Mouse (Mus musculus) myocyte (in vitro differentiated cells): ENCODE data around the gene Zscan12. TPM values are rescaled to one million over a fixed set of nuclear protein-coding genes. Genes with fewer than 3 reads are reported as not detected.

Source experiments
- H3K27me3 ChIP-seq: one replicate; pipeline ENCODE4 v1.6.1; 2011; ENCODE audit not compliant: control insufficient read depth, insufficient read depth, insufficient read length
- H3K36me3 ChIP-seq: one replicate; pipeline ENCODE4 v1.6.1; 2011; ENCODE audit not compliant: control insufficient read depth, insufficient read depth
- H3K4me2 ChIP-seq: one replicate; pipeline ENCODE4 v1.6.1; 2011; ENCODE audit warnings: low read depth, control low read depth
- H3K4me3 ChIP-seq: one replicate; pipeline ENCODE4 v1.5.1; 2011; ENCODE audit warnings: mild to moderate bottlenecking, control low read depth, moderate library complexity
- H3K79me2 ChIP-seq: one replicate; pipeline ENCODE4 v1.6.1; 2011; ENCODE audit not compliant: control insufficient read depth, insufficient read depth
- H3ac ChIP-seq: one replicate; pipeline ENCODE4 v1.6.1; 2011; ENCODE audit not compliant: control insufficient read depth, insufficient read length
- CEBPB ChIP-seq: IDR thresholded peaks from 2 replicates; pipeline ENCODE4 v1.6.1; 2011; ENCODE audit warnings: mild to moderate bottlenecking, moderate library complexity; ENCODE audit not compliant: poor library complexity, insufficient read depth, severe bottlenecking
- E2F4 ChIP-seq: IDR thresholded peaks from one replicate; pipeline ENCODE4 v1.6.1; 2011; ENCODE audit warnings: mild to moderate bottlenecking, control low read depth, moderate library complexity; ENCODE audit not compliant: insufficient read depth
- MAX ChIP-seq: IDR thresholded peaks from one replicate; pipeline ENCODE4 v1.6.1; 2011; ENCODE audit warnings: low read depth, mild to moderate bottlenecking, control low read depth
- MYOD1 ChIP-seq, 3 experiments: IDR thresholded peaks; one replicate each; pipeline ENCODE4 v1.6.1; 2011; ENCODE audit warnings: control low read depth in 2 of 3, low read depth in 2 of 3, mild to moderate bottlenecking in 2 of 3, moderate library complexity in 1 of 3; ENCODE audit not compliant: insufficient read length in 2 of 3, control insufficient read depth in 1 of 3
- MYOG ChIP-seq, 3 experiments: IDR thresholded peaks; one replicate each; pipeline ENCODE4 v1.6.1; 2011; ENCODE audit warnings: control low read depth in 2 of 3, low read depth in 2 of 3, mild to moderate bottlenecking in 2 of 3; ENCODE audit not compliant: insufficient read length in 2 of 3, control insufficient read depth in 1 of 3, insufficient read depth in 1 of 3
- POLR2A ChIP-seq: IDR thresholded peaks from one replicate; pipeline ENCODE4 v1.6.1; 2011; ENCODE audit warnings: low read depth, mild to moderate bottlenecking, control low read depth, moderate library complexity; ENCODE audit not compliant: insufficient read length
- POLR2AphosphoS2 ChIP-seq: IDR thresholded peaks from one replicate; pipeline ENCODE4 v1.6.1; 2011; ENCODE audit warnings: low read depth, control low read depth; ENCODE audit not compliant: insufficient read length
- REST ChIP-seq: IDR thresholded peaks from one replicate; pipeline ENCODE4 v1.6.1; 2011; ENCODE audit warnings: mild to moderate bottlenecking, control low read depth, moderate library complexity; ENCODE audit not compliant: insufficient read depth, insufficient read length
- SRF ChIP-seq: IDR thresholded peaks from one replicate; pipeline ENCODE4 v1.6.1; 2011; ENCODE audit warnings: low read depth; ENCODE audit not compliant: control insufficient read depth, insufficient read length
- TCF12 ChIP-seq: IDR thresholded peaks from one replicate; pipeline ENCODE4 v1.6.1; 2011; ENCODE audit warnings: mild to moderate bottlenecking, control low read depth; ENCODE audit not compliant: poor library complexity, insufficient read depth, severe bottlenecking
- TCF3 ChIP-seq: IDR thresholded peaks from one replicate; pipeline ENCODE4 v1.6.1; 2011; ENCODE audit warnings: low read depth, control low read depth; ENCODE audit not compliant: insufficient read length
- USF1 ChIP-seq: IDR thresholded peaks from one replicate; pipeline ENCODE4 v1.6.1; 2011; ENCODE audit warnings: low read depth, mild to moderate bottlenecking, control low read depth, moderate library complexity
- polyA plus RNA-seq: library from polyadenylated mRNA; unstranded; fragments of >200 nt; fragmentation: generic; extraction: Trizol; gene quantifications from one replicate; pipeline ENCODE4 v1.2.1, GENCODE M21; 2012; ENCODE audit warnings: missing spikeins

Gene Zscan12
- polyA plus RNA-seq, 1 experiment: 2.8 TPM

DNA sequence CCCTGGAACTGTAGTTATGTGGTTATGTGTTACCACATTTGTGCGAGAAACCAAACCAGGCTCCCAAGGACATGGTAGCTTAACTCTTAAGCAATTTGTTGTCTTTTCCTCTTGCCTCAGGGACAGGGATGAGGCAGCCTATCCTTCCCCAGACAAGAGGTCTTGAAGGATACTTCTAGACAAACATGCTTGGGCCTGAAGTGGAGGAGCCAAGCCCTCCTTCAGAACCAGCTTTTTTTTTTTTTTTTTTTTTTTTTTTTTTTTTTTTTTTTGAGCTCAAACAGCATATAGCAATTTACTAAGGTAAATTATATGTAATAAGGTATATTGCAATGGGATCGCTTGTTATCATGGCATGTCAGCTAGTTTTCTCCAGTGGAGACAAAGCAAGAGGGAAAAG is 53.1 kb downstream of the Zscan12 start:
- Histone ChIP-seq H3K4me3 (no peak overlapping the region), H3K79me2 (no peaks in the 10 kb centered on the region), H3K36me3 (no peaks in the 10 kb centered on the region), H3K27me3 (no peaks in the 10 kb centered on the region), H3ac (no peak overlapping the region), H3K4me2 (no peak overlapping the region)
- TF ChIP-seq MAX (no peak), SRF (no peak), POLR2A (no peak), TCF12 (no peak), MYOG (IDR thresholded peaks at IDR 0.05; ENCODE audit: control insufficient read depth in 1 of 3, insufficient read depth in 1 of 3, insufficient read length in 2 of 3, low read depth in 2 of 3) (no peak), USF1 (no peak), E2F4 (no peak), REST (no peak), CEBPB (no peak)

DNA sequence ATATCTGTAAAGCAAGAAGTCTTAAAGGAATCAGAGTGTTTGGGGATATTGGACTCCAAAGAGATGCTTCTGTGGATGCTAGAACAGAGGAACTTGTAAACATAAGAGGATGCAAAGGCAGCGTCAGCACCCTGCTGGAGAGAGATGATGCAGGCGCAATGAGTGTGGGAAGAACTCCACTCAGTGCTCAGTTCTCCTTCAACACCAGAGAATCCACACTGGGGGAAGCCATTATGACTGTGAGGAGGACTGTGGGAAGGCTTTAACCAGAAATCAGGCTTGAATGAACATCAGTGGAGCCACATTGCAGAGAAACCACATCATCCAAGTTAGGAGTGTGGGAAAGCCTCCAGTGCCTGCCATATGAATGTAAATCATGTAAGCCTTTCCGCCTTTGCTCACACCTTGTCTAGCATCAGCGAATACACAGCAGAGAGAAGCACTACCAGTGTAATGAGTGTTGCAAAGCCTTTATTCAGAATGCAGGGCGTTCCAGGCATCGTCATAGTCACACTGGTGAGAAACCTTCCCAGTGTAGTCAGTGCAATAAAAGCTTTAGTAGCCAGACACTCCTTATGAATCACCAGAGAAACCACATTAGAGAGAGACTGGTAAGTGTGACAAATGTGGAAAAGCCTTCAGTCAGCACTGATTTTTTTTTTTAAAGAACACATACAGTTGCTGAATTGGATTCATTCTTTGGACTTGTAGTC is 54.8 kb downstream of the Zscan12 start:
- H3ac ChIP-seq: no peak overlapping the region
- TF ChIP-seq TCF3 (no peak), SRF (no peak), POLR2AphosphoS2 (no peak), TCF12 (no peak), MYOG (IDR thresholded peaks at IDR 0.05; ENCODE audit: control insufficient read depth in 1 of 3, insufficient read depth in 1 of 3, insufficient read length in 2 of 3, low read depth in 2 of 3) (no peak), REST (no peak), MYOD1 (IDR thresholded peaks at IDR 0.05; ENCODE audit: control insufficient read depth in 1 of 3, insufficient read length in 2 of 3, low read depth in 2 of 3) (no peak), USF1 (no peak), E2F4 (no peak), POLR2A (no peak)
- no peak overlapping the region for H3K4me3 ChIP-seq
- no peaks in the 10 kb centered on the region for H3K79me2 ChIP-seq
- H3K27me3 ChIP-seq: no peaks in the 10 kb centered on the region
- no peaks in the 10 kb centered on the region for H3K36me3 ChIP-seq
- peak overlapping the region; percentile 56 for H3K4me2 ChIP-seq

DNA sequence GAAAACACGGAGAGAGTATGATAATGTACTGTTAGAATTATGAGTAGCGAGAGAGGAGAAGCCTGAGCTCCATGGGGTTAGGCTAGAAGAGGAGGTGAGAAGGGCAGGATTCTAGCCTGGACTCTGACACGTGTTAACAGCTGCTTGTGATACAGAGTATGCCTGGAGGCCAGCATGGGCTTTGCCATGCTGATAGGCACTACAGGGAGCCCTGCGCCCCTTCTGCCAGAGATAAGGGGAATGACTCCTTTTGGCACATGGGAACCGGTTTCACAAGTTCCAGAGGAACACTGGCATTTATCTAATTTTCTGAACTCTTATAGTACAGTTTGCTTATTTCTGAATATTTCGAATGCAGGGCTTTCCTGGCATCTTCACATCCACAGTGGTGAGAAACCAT is 56.2 kb downstream of the Zscan12 start:
- Histone ChIP-seq H3K27me3 (no peaks in the 10 kb centered on the region), H3ac (no peak overlapping the region), H3K4me2 (peak overlapping the region; percentile 27), H3K36me3 (no peaks in the 10 kb centered on the region), H3K4me3 (no peak overlapping the region), H3K79me2 (no peaks in the 10 kb centered on the region)
- TF ChIP-seq MYOG (IDR thresholded peaks at IDR 0.05; ENCODE audit: control insufficient read depth in 1 of 3, insufficient read depth in 1 of 3, insufficient read length in 2 of 3, low read depth in 2 of 3) (peak in 1 of 3 experiments; percentile 16), POLR2AphosphoS2 (no peak), MYOD1 (IDR thresholded peaks at IDR 0.05; ENCODE audit: control insufficient read depth in 1 of 3, insufficient read length in 2 of 3, low read depth in 2 of 3) (peak in 2 of 3 experiments; percentile 76 to 80), CEBPB (no peak)

Other genes starting within 250 kb of the Zscan12 start
- gene Olfr263, start 233.2 kb upstream of the Zscan12 start, polyA plus RNA-seq: not detected
- not detected for gene Olfr1368, start 217.0 kb upstream of the Zscan12 start, polyA plus RNA-seq
- 62.4 TPM for gene Trim27, start 183.4 kb upstream of the Zscan12 start, polyA plus RNA-seq
- gene Gpx5, start 70.1 kb upstream of the Zscan12 start, polyA plus RNA-seq: not detected
- not detected for gene Gpx6, start 50.7 kb upstream of the Zscan12 start, polyA plus RNA-seq
- gene Olfr1367, start 15.9 kb upstream of the Zscan12 start, polyA plus RNA-seq: not detected
- 13.6 TPM for gene Zkscan3, start 39.9 kb downstream of the Zscan12 start, polyA plus RNA-seq
- 0.13 TPM for gene Pgbd1, start 78.2 kb downstream of the Zscan12 start, polyA plus RNA-seq
- 6.3 TPM for gene Zscan26, start 90.9 kb downstream of the Zscan12 start, polyA plus RNA-seq
- gene Nkapl, start 105.7 kb downstream of the Zscan12 start, polyA plus RNA-seq: 0.05 TPM
- not detected for gene Zkscan4, start 116.1 kb downstream of the Zscan12 start, polyA plus RNA-seq
- gene Gm10065, start 116.6 kb downstream of the Zscan12 start, polyA plus RNA-seq: not detected
- gene AK157302, start 132.4 kb downstream of the Zscan12 start, polyA plus RNA-seq: 0.71 TPM
- gene Gm11273, start 138.6 kb downstream of the Zscan12 start, polyA plus RNA-seq: 29.0 TPM
- gene Zkscan8, start 168.3 kb downstream of the Zscan12 start, polyA plus RNA-seq: 1.9 TPM
- gene Olfr1366, start 180.0 kb downstream of the Zscan12 start, polyA plus RNA-seq: 0.02 TPM
- not detected for gene Olfr1535, start 197.1 kb downstream of the Zscan12 start, polyA plus RNA-seq
- gene Olfr1364, start 218.9 kb downstream of the Zscan12 start, polyA plus RNA-seq: not detected